Mouse (Mus musculus): ENCODE measurements around the gene Ascl1. TPM values are rescaled to one million over a fixed set of nuclear protein-coding genes. Genes with fewer than 3 reads are reported as not detected.

The Ascl1 gene
- polyA plus RNA-seq, 1 experiment: not detected

GRCm38 (mm10) chr10:87500926-87501658, 7.6 kb upstream of the Ascl1 start:
- Histone ChIP-seq H3K4me1 (ENCODE audit: control insufficient read depth, insufficient read depth, low read length) (no peaks in the 10 kb centered on the region), H3K4me3 (ENCODE audit: insufficient read depth, low read length) (no peak overlapping the region), H3K27ac (ENCODE audit: insufficient read depth, low read length) (no peak overlapping the region)
- TF ChIP-seq POLR2A (IDR thresholded peaks at IDR 0.05; ENCODE audit: low read depth, low read length) (no peak), CTCF (IDR thresholded peaks at IDR 0.05; ENCODE audit: borderline replicate concordance, insufficient read depth, low read length) (no peak)

GRCm38 (mm10) chr10:87497056-87497455, 3.6 kb upstream of the Ascl1 start:
- no peak overlapping the region for H3K27ac ChIP-seq (ENCODE audit: insufficient read depth, low read length)
- no peaks in the 10 kb centered on the region for H3K4me1 ChIP-seq (ENCODE audit: control insufficient read depth, insufficient read depth, low read length)
- TF ChIP-seq CTCF (IDR thresholded peaks at IDR 0.05; ENCODE audit: borderline replicate concordance, insufficient read depth, low read length) (no peak), POLR2A (IDR thresholded peaks at IDR 0.05; ENCODE audit: low read depth, low read length) (no peak)
- no peak overlapping the region for H3K4me3 ChIP-seq (ENCODE audit: insufficient read depth, low read length)

GRCm38 (mm10) chr10:87494596-87494995, 1.1 kb upstream of the Ascl1 start:
- TF ChIP-seq POLR2A (IDR thresholded peaks at IDR 0.05; ENCODE audit: low read depth, low read length) (no peak), CTCF (IDR thresholded peaks at IDR 0.05; ENCODE audit: borderline replicate concordance, insufficient read depth, low read length) (no peak)
- Histone ChIP-seq H3K27ac (ENCODE audit: insufficient read depth, low read length) (no peak overlapping the region), H3K4me1 (ENCODE audit: control insufficient read depth, insufficient read depth, low read length) (no peaks in the 10 kb centered on the region), H3K4me3 (ENCODE audit: insufficient read depth, low read length) (no peak overlapping the region)

GRCm38 (mm10) chr10:87494176-87494575, 716 bp upstream of the Ascl1 start:
- TF ChIP-seq POLR2A (IDR thresholded peaks at IDR 0.05; ENCODE audit: low read depth, low read length) (no peak), CTCF (IDR thresholded peaks at IDR 0.05; ENCODE audit: borderline replicate concordance, insufficient read depth, low read length) (no peak)
- H3K4me3 ChIP-seq (ENCODE audit: insufficient read depth, low read length): no peak overlapping the region
- H3K4me1 ChIP-seq (ENCODE audit: control insufficient read depth, insufficient read depth, low read length): no peaks in the 10 kb centered on the region
- H3K27ac ChIP-seq (ENCODE audit: insufficient read depth, low read length): no peak overlapping the region

GRCm38 (mm10) chr10:87492661-87493551, 554 bp downstream of the Ascl1 start:
- TF ChIP-seq POLR2A (IDR thresholded peaks at IDR 0.05; ENCODE audit: low read depth, low read length) (no peak), CTCF (IDR thresholded peaks at IDR 0.05; ENCODE audit: borderline replicate concordance, insufficient read depth, low read length) (no peak)
- Histone ChIP-seq H3K4me1 (ENCODE audit: control insufficient read depth, insufficient read depth, low read length) (no peaks in the 10 kb centered on the region), H3K4me3 (ENCODE audit: insufficient read depth, low read length) (peak overlapping the region; percentile 55), H3K27ac (ENCODE audit: insufficient read depth, low read length) (no peak overlapping the region)

- H3K4me1 ChIP-seq (ENCODE audit: control insufficient read depth, insufficient read depth, low read length): no peaks in the 10 kb centered on the region
- TF ChIP-seq POLR2A (IDR thresholded peaks at IDR 0.05; ENCODE audit: low read depth, low read length) (no peak), CTCF (IDR thresholded peaks at IDR 0.05; ENCODE audit: borderline replicate concordance, insufficient read depth, low read length) (no peak)
- H3K4me3 ChIP-seq (ENCODE audit: insufficient read depth, low read length): peak overlapping the region; percentile 55
- H3K27ac ChIP-seq (ENCODE audit: insufficient read depth, low read length): no peak overlapping the region
Observed at GRCm38 (mm10) chr10:87492332-87492660, 1.2 kb downstream of the Ascl1 start.

GRCm38 (mm10) chr10:87491485-87492040, 1.9 kb downstream of the Ascl1 start:
- no peak overlapping the region for H3K4me3 ChIP-seq (ENCODE audit: insufficient read depth, low read length)
- H3K4me1 ChIP-seq (ENCODE audit: control insufficient read depth, insufficient read depth, low read length): no peaks in the 10 kb centered on the region
- no peak for TF ChIP-seq POLR2A (IDR thresholded peaks at IDR 0.05; ENCODE audit: low read depth, low read length)
- H3K27ac ChIP-seq (ENCODE audit: insufficient read depth, low read length): no peak overlapping the region

GRCm38 (mm10) chr10:87490328-87490727, 3.1 kb downstream of the Ascl1 start:
- no peaks in the 10 kb centered on the region for H3K4me1 ChIP-seq (ENCODE audit: control insufficient read depth, insufficient read depth, low read length)
- TF ChIP-seq CTCF (IDR thresholded peaks at IDR 0.05; ENCODE audit: borderline replicate concordance, insufficient read depth, low read length): no peak
- TF ChIP-seq POLR2A (IDR thresholded peaks at IDR 0.05; ENCODE audit: low read depth, low read length): no peak
- no peak overlapping the region for H3K4me3 ChIP-seq (ENCODE audit: insufficient read depth, low read length)
- H3K27ac ChIP-seq (ENCODE audit: insufficient read depth, low read length): no peak overlapping the region

- H3K27ac ChIP-seq (ENCODE audit: insufficient read depth, low read length): no peak overlapping the region
- TF ChIP-seq POLR2A (IDR thresholded peaks at IDR 0.05; ENCODE audit: low read depth, low read length) (no peak), CTCF (IDR thresholded peaks at IDR 0.05; ENCODE audit: borderline replicate concordance, insufficient read depth, low read length) (no peak)
- no peak overlapping the region for H3K4me3 ChIP-seq (ENCODE audit: insufficient read depth, low read length)
- no peaks in the 10 kb centered on the region for H3K4me1 ChIP-seq (ENCODE audit: control insufficient read depth, insufficient read depth, low read length)
Observed at GRCm38 (mm10) chr10:87489246-87490009, 4.0 kb downstream of the Ascl1 start.

All from embryonic fibroblast, embryonic 13.5 days (primary cell).